Mouse (Mus musculus): ENCODE results near the gene Arl15. TPM values are rescaled to one million over a fixed set of nuclear protein-coding genes. Genes with fewer than 3 reads are reported as not detected.
"Not testable (repeated sequence)": the region's sequence is repeated elsewhere in the genome, so short reads cannot be mapped to it uniquely, and the experiment has no call there.

Gene Arl15
- polyA plus RNA-seq, 1 experiment from 2014 or later = 18.2 TPM

GRCm38 (mm10) chr13:113769829-113770228 lies 24.5 kb upstream of the Arl15 start:
- Histone ChIP-seq H3K4me2 (replicated peaks; ENCODE audit: low read depth, low read length) (no peak overlapping the region), H3K4me3 (ENCODE audit: low read length) (no peak overlapping the region), H3K27ac (ENCODE audit: low read depth, low read length) (no peak overlapping the region), H3K9me3 (ENCODE audit: control insufficient read depth, low read length) (no peaks in the 10 kb centered on the region), H3K27me3 (ENCODE audit: control insufficient read depth, insufficient read depth, low read length) (no peaks in the 10 kb centered on the region), H3K9ac (ENCODE audit: low read depth, low read length) (no peak overlapping the region), H3K4me1 (ENCODE audit: control insufficient read depth, insufficient read depth, low read length) (no peaks in the 10 kb centered on the region), H3K36me3 (ENCODE audit: control insufficient read depth, insufficient read depth, low read length) (no peaks in the 10 kb centered on the region)
- ATAC-seq (ENCODE audit: low FRiP score, low TSS enrichment) = no peak
- 86% methylated on average over 3 of the region's 3 CpGs for WGBS

GRCm38 (mm10) chr13:113770340-113770739 lies 24.0 kb upstream of the Arl15 start:
- no peaks in the 10 kb centered on the region for H3K4me1 ChIP-seq (ENCODE audit: control insufficient read depth, insufficient read depth, low read length)
- WGBS = 95% methylated on average over 5 of the region's 5 CpGs
- H3K27me3 ChIP-seq (ENCODE audit: control insufficient read depth, insufficient read depth, low read length) = no peaks in the 10 kb centered on the region
- H3K27ac ChIP-seq (ENCODE audit: low read depth, low read length) = no peak overlapping the region
- no peak for ATAC-seq (ENCODE audit: low FRiP score, low TSS enrichment)
- no peak overlapping the region for H3K4me2 ChIP-seq (replicated peaks; ENCODE audit: low read depth, low read length)
- no peaks in the 10 kb centered on the region for H3K36me3 ChIP-seq (ENCODE audit: control insufficient read depth, insufficient read depth, low read length)
- H3K9me3 ChIP-seq (ENCODE audit: control insufficient read depth, low read length) = no peaks in the 10 kb centered on the region
- no peak overlapping the region for H3K4me3 ChIP-seq (ENCODE audit: low read length)
- no peak overlapping the region for H3K9ac ChIP-seq (ENCODE audit: low read depth, low read length)

GRCm38 (mm10) chr13:113771340-113771739 lies 23.0 kb upstream of the Arl15 start:
- Histone ChIP-seq H3K36me3 (ENCODE audit: control insufficient read depth, insufficient read depth, low read length) (no peaks in the 10 kb centered on the region), H3K27ac (ENCODE audit: low read depth, low read length) (no peak overlapping the region), H3K9ac (ENCODE audit: low read depth, low read length) (no peak overlapping the region), H3K4me3 (ENCODE audit: low read length) (no peak overlapping the region), H3K4me1 (ENCODE audit: control insufficient read depth, insufficient read depth, low read length) (no peaks in the 10 kb centered on the region), H3K9me3 (ENCODE audit: control insufficient read depth, low read length) (no peaks in the 10 kb centered on the region), H3K4me2 (replicated peaks; ENCODE audit: low read depth, low read length) (no peak overlapping the region), H3K27me3 (ENCODE audit: control insufficient read depth, insufficient read depth, low read length) (no peaks in the 10 kb centered on the region)
- ATAC-seq (ENCODE audit: low FRiP score, low TSS enrichment) = no peak
- WGBS = 44% methylated on average over 1 of the region's 1 CpGs

GRCm38 (mm10) chr13:113774799-113775198 lies 19.5 kb upstream of the Arl15 start:
- 91% methylated on average over 8 of the region's 8 CpGs for WGBS
- no peak overlapping the region for H3K4me3 ChIP-seq (ENCODE audit: low read length)
- H3K4me2 ChIP-seq (replicated peaks; ENCODE audit: low read depth, low read length) = no peak overlapping the region
- H3K4me1 ChIP-seq (ENCODE audit: control insufficient read depth, insufficient read depth, low read length) = no peaks in the 10 kb centered on the region
- H3K9me3 ChIP-seq (ENCODE audit: control insufficient read depth, low read length) = no peaks in the 10 kb centered on the region
- H3K9ac ChIP-seq (ENCODE audit: low read depth, low read length) = no peak overlapping the region
- H3K27me3 ChIP-seq (ENCODE audit: control insufficient read depth, insufficient read depth, low read length) = no peaks in the 10 kb centered on the region
- H3K36me3 ChIP-seq (ENCODE audit: control insufficient read depth, insufficient read depth, low read length) = no peaks in the 10 kb centered on the region
- ATAC-seq (ENCODE audit: low FRiP score, low TSS enrichment) = no peak
- H3K27ac ChIP-seq (ENCODE audit: low read depth, low read length) = no peak overlapping the region

- no peaks in the 10 kb centered on the region for H3K27me3 ChIP-seq (ENCODE audit: control insufficient read depth, insufficient read depth, low read length)
- no peaks in the 10 kb centered on the region for H3K4me1 ChIP-seq (ENCODE audit: control insufficient read depth, insufficient read depth, low read length)
- 76% methylated on average over 10 of the region's 10 CpGs for WGBS
- no peak overlapping the region for H3K4me3 ChIP-seq (ENCODE audit: low read length)
- ATAC-seq (ENCODE audit: low FRiP score, low TSS enrichment) = no peak
- H3K9me3 ChIP-seq (ENCODE audit: control insufficient read depth, low read length) = no peaks in the 10 kb centered on the region
- H3K36me3 ChIP-seq (ENCODE audit: control insufficient read depth, insufficient read depth, low read length) = no peaks in the 10 kb centered on the region
- no peak overlapping the region for H3K9ac ChIP-seq (ENCODE audit: low read depth, low read length)
- no peak overlapping the region for H3K27ac ChIP-seq (ENCODE audit: low read depth, low read length)
- H3K4me2 ChIP-seq (replicated peaks; ENCODE audit: low read depth, low read length) = no peak overlapping the region
These were observed 18.8 kb upstream of the Arl15 start for GRCm38 (mm10) chr13:113775244-113776140.

- WGBS = 75% methylated on average over 5 of the region's 5 CpGs
- ATAC-seq (ENCODE audit: low FRiP score, low TSS enrichment) = no peak
- H3K4me1 ChIP-seq (ENCODE audit: control insufficient read depth, insufficient read depth, low read length) = no peaks in the 10 kb centered on the region
- H3K36me3 ChIP-seq (ENCODE audit: control insufficient read depth, insufficient read depth, low read length) = no peaks in the 10 kb centered on the region
- H3K9me3 ChIP-seq (ENCODE audit: control insufficient read depth, low read length) = no peaks in the 10 kb centered on the region
- H3K27me3 ChIP-seq (ENCODE audit: control insufficient read depth, insufficient read depth, low read length) = no peaks in the 10 kb centered on the region
- H3K9ac ChIP-seq (ENCODE audit: low read depth, low read length) = no peak overlapping the region
- H3K27ac ChIP-seq (ENCODE audit: low read depth, low read length) = no peak overlapping the region
- H3K4me2 ChIP-seq (replicated peaks; ENCODE audit: low read depth, low read length) = no peak overlapping the region
- H3K4me3 ChIP-seq (ENCODE audit: low read length) = no peak overlapping the region
These were observed 8.5 kb upstream of the Arl15 start for GRCm38 (mm10) chr13:113785803-113786202.

- 61% methylated on average over 8 of the region's 8 CpGs for WGBS
- Histone ChIP-seq H3K4me2 (replicated peaks; ENCODE audit: low read depth, low read length) (no peak overlapping the region), H3K27ac (ENCODE audit: low read depth, low read length) (no peak overlapping the region), H3K9me3 (ENCODE audit: control insufficient read depth, low read length) (no peaks in the 10 kb centered on the region), H3K27me3 (ENCODE audit: control insufficient read depth, insufficient read depth, low read length) (no peaks in the 10 kb centered on the region), H3K9ac (ENCODE audit: low read depth, low read length) (no peak overlapping the region), H3K4me3 (ENCODE audit: low read length) (no peak overlapping the region), H3K36me3 (ENCODE audit: control insufficient read depth, insufficient read depth, low read length) (no peaks in the 10 kb centered on the region), H3K4me1 (ENCODE audit: control insufficient read depth, insufficient read depth, low read length) (no peaks in the 10 kb centered on the region)
- ATAC-seq (ENCODE audit: low FRiP score, low TSS enrichment) = no peak
These were observed 7.2 kb upstream of the Arl15 start for GRCm38 (mm10) chr13:113787136-113787535.

GRCm38 (mm10) chr13:113790016-113790415 lies 4.3 kb upstream of the Arl15 start:
- not testable (repeated sequence) for H3K4me3 ChIP-seq (ENCODE audit: low read length); ATAC-seq (ENCODE audit: low FRiP score, low TSS enrichment); H3K9me3 ChIP-seq (ENCODE audit: control insufficient read depth, low read length); H3K4me1 ChIP-seq (ENCODE audit: control insufficient read depth, insufficient read depth, low read length); H3K36me3 ChIP-seq (ENCODE audit: control insufficient read depth, insufficient read depth, low read length); H3K4me2 ChIP-seq (replicated peaks; ENCODE audit: low read depth, low read length); H3K27me3 ChIP-seq (ENCODE audit: control insufficient read depth, insufficient read depth, low read length); H3K27ac ChIP-seq (ENCODE audit: low read depth, low read length); H3K9ac ChIP-seq (ENCODE audit: low read depth, low read length)
- 86% methylated on average over 1 of the region's 3 CpGs for WGBS

GRCm38 (mm10) chr13:113793637-113794036 lies 668 bp upstream of the Arl15 start:
- Histone ChIP-seq H3K27me3 (ENCODE audit: control insufficient read depth, insufficient read depth, low read length) (no peaks in the 10 kb centered on the region), H3K36me3 (ENCODE audit: control insufficient read depth, insufficient read depth, low read length) (no peaks in the 10 kb centered on the region), H3K9ac (ENCODE audit: low read depth, low read length) (peak overlapping the region; percentile 90), H3K9me3 (ENCODE audit: control insufficient read depth, low read length) (no peaks in the 10 kb centered on the region), H3K27ac (ENCODE audit: low read depth, low read length) (peak overlapping the region; percentile 84), H3K4me2 (replicated peaks; ENCODE audit: low read depth, low read length) (peak overlapping the region; percentile 55), H3K4me3 (ENCODE audit: low read length) (peak overlapping the region; percentile 67), H3K4me1 (ENCODE audit: control insufficient read depth, insufficient read depth, low read length) (peaks cover 14% of the 10 kb centered on the region)
- no peak for ATAC-seq (ENCODE audit: low FRiP score, low TSS enrichment)
- WGBS = 77% methylated on average over 9 of the region's 9 CpGs
